Mouse (Mus musculus) CD8-positive naive resting alpha-beta T cell, adult 2 months (primary cell): ENCODE measurements around the gene Srsf9.
"Not testable (repeated sequence)": the region's sequence is repeated elsewhere in the genome, so short reads cannot be mapped to it uniquely, and the experiment has no call there.

Experiments
- DNase-seq, 2 experiments: peaks; one replicate each; pipeline ENCODE4 v3.0.0; 2022; ENCODE audit warnings: low read depth in 2 of 2, low spot score in 2 of 2

Srsf9 gene

DNA sequence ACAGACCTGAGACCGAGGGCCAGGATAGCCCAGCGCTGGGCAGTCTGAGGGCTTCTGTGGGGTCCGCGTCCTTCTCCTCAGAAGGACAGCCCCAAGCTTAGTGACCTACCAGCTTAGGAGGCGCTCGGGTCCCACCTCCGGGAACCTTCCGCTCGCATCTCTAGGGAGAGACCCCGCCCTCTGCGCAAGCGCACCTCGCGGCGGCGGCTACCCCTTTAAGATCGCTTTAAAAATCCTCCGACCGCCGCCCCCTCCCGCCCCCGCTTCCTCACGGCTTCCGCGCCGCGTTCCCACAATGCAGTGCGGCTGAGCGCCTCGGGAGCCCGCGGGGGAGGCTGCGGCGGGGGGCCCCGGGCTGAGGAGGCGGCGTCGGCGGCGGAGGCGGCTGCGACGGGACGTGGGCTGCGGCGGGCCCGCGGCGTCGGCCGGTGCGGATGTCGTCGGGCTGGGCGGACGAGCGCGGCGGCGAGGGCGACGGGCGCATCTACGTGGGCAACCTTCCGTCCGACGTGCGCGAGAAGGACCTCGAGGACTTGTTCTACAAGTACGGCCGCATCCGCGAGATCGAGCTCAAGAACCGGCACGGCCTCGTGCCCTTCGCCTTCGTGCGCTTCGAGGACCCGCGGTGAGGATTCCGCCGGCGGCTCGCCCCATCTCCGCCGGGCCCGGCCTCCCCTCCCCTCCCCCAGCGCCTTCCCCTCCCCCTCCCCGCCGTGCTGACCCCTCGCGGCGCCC is at the start of gene Srsf9:
Gene Srsf9 (plus strand): TSS at position 303 of the 735 bp plus-strand sequence.
- peak; percentile 91 to 93 for DNase-seq

DNA sequence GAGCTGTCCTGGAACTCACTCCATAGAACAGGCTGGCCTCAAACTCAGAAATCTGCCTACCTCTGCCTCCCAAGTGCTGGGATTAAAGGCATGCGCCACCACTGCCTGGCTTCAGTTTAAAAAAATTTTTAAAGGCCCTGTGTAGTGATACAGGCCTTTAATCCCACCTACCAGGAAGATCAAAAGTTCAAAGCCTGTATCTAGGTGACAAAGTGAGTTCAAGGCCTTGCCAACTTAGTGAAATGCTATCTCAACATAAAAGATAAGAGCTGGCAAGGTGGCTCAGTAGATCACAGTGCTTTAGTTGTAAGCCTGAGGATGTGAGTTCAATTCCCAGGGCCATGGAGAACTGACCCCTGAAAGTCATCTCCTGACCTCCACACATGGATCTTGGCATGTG is 48.9 kb upstream of the Srsf9 start:
- DNase-seq, result no peak

GRCm38 (mm10) chr5:115278785-115279184 is 48.2 kb upstream of the Srsf9 start:
- no peak for DNase-seq

GRCm38 (mm10) chr5:115279226-115280049 is 47.5 kb upstream of the Srsf9 start, which contains the start of gene Coq5:
TSS of gene Coq5 (plus strand) at chr5:115279666.
- DNase-seq, result peak; percentile 71 to 79

- DNase-seq, result no peak
Measured at GRCm38 (mm10) chr5:115280050-115280687, 46.8 kb upstream of the Srsf9 start.

- DNase-seq, result no peak
Measured at GRCm38 (mm10) chr5:115284735-115285134, 42.2 kb upstream of the Srsf9 start.

DNA sequence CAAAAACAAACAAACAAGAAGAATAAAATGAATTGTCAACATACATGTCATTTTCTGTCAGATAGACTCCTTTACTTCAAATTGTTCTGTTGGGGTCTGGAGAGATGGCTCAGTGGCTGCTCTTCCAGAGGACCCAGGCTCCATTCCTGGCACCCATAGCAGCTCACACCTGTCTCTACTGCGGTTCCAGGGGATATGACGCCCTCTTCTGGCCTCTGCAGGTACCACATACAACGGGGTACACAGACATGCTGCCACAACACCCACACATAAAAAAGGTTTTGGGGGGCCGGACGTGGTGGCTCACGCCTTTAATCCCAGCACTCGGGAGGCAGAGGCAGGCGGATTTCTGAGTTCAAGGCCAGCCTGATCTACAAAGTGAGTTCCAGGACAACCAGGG is 32.8 kb upstream of the Srsf9 start:
- no peak for DNase-seq

DNA sequence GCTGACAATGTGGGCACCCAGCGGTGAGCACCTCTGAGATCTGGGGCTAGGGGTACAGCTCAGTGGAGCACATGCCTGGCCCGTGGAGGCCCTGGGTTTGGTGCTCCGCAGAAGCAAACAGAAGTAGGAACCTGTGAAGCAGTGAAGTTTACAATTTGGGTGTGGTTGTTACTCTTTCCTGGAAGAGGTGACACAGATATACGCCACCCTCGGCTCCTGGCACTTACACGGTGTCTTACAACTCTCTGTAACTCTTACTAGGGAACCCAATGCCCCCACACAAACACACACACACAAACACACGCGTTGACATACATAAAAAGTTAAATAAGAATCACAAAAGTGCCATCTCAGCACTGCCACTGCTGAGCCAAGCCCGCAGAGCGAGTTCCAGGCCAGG is 30.6 kb upstream of the Srsf9 start:
- DNase-seq, result no peak

- DNase-seq, result peak in 1 of 2 experiments; percentile 58
Measured at GRCm38 (mm10) chr5:115300035-115300744, 26.8 kb upstream of the Srsf9 start.

DNA sequence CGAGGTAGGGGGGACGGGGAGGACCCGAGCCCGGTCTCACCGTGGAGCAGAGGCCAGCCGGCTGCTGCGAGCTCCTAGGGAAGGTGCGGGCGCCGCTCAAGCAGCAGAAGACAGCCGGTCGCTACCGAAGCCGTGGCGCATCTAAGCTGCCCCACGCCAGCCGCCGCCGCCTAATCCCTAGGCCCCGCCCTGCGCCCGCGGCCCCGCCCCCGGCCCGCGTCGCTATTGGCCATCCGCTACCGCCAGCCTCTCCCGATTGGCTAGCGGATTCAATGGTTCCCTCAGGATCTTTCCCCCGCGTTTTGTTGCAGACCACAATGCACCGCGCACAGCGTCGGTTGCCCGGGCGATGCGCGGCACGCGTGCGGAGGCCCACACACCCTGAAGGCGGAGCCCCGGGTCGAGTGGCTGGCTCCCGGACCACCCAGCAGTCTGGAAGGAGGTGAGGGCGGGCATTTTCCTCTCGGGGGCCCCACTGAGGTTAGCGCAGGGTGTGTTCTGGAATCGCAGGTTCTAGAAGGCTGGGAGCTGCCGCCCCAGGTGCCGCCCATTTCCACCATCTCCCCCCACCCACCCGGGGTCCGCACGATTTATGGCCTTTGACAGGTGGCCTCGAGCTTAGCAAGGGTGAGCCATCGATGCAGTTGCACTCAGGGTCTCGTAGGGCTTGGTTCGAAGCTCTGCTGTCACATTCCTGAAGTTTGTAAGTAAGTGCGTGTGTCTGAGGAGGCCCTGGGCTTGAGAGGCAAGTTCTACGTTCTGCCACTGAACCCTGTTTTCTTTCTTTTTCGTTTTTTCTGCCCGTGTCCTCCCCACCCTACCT is 26.0 kb upstream of the Srsf9 start, which contains the start of gene Dynll1:
Gene Dynll1 (minus strand): TSS at position 208 of the 823 bp plus-strand sequence.
- peak; percentile 100 for DNase-seq

DNA sequence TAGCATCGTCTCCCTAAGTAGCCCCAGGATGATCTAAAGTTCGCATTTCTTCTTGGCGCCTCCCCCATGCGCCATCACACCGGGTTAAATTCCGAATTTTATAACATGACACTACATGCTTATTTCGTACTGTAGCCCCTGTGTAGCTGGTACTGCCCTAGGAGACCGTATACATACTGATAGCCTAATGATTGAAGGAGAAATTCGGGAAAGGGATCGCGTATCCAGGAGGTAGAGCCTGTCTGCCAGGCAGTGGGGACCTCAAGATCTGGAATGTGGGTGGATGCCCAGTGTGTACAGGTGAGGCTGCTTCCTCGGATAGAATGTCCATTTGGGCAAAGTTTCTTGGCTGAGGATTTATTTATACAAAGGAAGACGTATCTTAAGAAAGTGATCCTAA is 25.4 kb upstream of the Srsf9 start:
- DNase-seq, result no peak

- not testable (repeated sequence) for DNase-seq
Measured at GRCm38 (mm10) chr5:115302190-115302589, 24.8 kb upstream of the Srsf9 start.

DNA sequence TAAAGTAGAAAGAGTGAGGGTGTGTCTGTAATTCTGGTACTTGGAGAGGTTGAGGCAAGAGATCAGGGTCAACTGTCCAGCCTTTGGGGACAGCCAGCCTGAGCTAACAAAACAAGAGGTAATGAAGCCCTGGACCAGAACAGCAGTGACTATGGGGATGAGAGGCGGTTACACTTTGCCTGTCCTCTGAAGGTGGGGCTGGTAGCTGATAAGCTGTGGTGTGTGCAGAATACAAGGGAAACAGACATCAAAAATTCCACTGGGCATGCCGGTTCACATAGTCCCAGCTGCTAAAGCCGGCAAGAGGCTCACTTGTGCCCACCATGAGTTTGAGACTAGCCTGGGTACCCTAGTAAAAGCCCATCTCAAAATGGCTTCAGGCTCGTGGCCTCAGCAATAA is 14.6 kb upstream of the Srsf9 start:
- DNase-seq, result no peak

DNA sequence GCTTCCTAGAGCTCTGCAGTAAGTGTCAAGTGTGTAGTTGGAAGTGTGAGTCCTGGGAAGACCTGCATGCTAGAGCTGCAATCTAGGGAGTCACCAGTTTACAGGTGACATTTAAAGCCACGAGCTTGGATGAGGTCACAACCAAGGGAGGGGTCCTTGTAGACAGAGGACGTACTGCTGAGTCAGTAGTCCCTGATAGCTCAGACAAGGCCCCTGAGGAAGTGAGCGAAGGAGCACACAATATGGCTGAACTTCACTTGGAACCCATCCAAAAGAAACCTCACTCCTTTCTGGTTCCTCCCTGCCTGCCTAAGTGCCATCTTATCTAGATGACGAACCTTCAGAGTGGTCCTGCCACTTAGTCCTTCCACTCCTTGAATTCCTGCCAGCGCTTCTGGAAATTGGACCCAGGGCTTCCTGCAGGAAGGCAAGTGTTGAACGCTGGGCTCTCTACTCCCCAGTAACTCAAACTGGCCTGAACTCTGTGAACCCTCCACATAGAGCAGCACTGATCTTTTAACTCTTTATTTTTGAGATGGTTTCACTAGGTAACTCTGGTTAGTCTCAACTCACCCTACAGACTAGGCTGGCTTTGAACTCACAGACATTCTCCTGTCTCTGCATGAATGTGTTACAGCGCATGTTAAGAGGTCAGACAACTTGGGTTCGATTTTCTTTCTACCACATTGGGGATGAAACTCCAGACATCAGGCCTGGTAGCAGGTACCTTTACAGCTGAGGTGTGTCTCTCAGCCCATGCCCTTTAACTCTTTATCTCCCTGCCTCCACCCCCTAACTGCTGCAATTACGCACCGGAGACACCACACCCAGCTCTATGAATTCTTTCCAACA is 13.9 kb upstream of the Srsf9 start:
- no peak for DNase-seq

DNA sequence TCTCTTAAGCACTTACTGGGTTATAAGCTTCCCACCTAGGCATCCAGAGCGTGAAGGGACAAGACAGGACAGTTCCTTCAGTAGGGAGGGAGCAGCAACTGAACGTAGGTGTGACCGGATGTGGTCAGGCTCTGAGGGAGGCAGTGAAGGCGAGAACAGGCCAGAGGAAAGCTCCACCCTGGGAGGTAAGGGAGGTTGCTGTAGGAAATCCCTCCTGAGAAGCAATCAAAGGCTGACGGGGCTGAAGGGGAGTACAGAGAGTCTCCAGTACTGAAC is 13.4 kb upstream of the Srsf9 start:
- DNase-seq, result no peak

- no peak for DNase-seq
Measured at GRCm38 (mm10) chr5:115316968-115317644, 9.9 kb upstream of the Srsf9 start.

DNA sequence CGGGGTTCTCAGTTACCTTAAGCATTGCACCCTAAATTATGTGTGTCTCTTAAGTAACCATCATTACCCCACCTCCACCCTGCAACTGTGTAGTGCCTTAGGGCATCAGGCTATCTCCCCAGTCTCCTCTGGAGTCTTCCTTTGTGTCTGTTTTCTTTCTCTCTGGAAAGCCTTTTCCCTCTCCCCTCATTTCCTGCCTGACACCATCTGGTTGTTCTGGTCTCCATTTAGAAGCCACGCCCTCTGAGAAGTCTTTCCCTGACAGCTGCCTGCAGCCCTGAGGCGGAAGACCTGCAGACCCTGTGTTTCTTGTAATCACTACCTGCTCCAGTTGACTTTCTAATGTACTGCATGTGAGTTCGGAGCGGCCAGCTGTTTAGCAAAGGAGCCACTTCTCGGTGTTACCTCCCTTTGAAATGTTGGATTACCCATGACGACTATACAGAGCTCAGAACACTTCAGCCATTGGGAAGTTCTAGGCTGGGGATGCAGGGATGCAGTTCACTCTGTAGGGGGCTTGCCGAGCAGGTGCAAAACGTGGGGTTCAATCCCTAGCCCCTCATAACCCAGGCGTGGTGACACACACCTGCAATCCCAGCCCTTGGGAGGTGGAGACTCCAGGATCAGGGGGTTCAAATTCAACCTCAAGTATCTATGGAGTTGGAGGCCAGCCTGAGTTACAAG is 9.2 kb upstream of the Srsf9 start:
- no peak for DNase-seq
